Mouse (Mus musculus) c-Kit-negative CD71-positive TER-119-positive erythroid progenitor cells, embryonic 14.5 days (primary cell): ENCODE data around the gene Dock9.
"Not testable (repeated sequence)": the region's sequence is repeated elsewhere in the genome, so short reads cannot be mapped to it uniquely, and the experiment has no call there.

Experiments
- DNase-seq: peaks from one replicate; pipeline ENCODE4 v3.0.0-alpha.2; 2013; ENCODE audit warnings: low read depth, low spot score

The Dock9 gene

DNA sequence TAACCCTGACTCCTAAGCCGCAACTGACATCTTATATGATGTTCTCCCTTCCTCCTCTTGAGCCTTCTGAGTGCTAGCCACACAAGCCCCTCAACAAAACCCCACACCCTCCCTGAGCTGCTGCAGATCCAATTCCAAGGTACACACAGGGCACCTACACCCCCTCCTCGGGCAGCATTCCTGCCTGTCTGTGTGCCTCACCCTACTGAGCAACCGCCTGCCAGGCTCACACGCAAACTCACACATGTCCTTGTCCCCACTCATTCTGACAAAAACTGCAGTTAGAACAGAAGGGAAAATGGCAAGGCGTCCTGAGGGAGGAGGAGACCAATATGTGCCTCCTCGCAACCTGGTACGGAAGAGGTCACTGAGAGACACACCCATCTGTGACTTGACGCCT is 60.4 kb downstream of the Dock9 start:
- DNase-seq, result no peak

DNA sequence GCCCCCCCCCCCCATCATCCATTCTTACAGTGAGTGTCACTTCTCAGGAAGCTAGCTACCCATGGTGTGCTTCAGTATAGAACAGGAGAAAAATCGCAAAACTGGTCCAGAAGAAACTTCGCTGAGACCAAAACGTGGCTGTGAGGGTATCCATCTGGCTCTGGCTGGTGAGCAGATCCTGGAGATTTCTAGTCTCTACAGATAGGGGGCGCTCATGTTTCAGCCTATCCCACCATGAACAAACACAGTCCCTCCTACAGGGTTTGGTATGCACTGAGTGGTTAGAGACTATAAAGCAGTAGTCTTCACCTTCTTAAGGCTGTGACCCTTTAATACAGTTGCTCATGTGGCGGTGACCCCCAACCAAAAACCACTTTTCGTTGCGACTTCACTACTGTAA is 62.0 kb downstream of the Dock9 start:
- DNase-seq, result no peak

DNA sequence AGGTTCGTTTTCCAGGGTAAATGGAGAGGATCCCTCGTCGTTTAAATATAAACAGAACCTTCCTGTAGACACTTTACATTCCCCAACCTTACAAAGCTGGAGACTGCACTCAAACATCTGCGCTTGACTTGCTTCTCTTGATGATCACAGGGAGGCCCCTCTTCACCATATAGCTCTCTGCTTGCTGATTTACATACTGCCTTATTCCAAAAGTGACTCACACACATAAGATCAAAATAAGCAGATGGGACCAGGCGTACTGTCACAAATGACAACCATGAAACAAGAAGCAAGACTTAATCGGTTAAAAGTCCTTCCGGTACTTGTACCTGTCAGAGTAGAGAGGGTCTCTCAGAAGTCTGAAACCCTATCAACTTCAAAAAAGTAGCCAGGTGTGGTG is 63.4 kb downstream of the Dock9 start:
- DNase-seq, result no peak

DNA sequence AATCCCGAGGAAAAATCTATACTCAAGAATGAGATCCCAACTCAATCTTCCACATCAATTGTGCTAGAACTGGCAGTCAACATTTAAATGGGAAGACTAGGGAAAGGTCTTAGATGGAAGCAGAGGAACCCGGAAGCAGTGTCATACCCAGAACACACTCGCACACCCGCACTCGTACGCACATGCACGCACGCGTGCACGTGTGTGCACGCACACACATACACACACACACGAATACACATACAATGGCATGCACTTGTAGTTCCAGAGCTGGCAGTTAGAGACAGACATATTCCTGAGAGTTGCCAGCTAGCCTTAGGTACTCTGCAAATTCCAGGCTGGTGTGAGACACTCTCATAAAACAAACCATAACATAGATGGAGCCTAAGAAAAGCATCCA is 63.9 kb downstream of the Dock9 start:
- DNase-seq, result no peak

DNA sequence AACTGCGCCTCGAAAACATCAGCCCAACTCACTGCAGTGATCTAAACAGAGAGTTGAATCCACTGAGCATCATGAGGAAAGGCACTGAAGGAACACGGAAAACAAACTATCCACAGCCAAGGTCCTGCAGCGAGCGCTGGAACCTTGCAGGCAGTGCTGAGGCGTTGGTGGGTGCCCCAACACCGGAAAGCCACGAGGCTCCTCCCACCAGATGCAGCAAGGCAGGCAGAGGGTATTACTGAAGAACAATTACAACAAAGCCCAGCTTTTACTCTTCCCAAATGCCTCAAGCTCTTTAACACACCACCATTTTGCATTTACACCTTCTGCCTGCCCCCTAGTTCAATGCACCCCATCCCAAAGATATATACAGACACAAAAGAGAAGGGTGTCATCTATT is 65.4 kb downstream of the Dock9 start:
- no peak for DNase-seq

DNA sequence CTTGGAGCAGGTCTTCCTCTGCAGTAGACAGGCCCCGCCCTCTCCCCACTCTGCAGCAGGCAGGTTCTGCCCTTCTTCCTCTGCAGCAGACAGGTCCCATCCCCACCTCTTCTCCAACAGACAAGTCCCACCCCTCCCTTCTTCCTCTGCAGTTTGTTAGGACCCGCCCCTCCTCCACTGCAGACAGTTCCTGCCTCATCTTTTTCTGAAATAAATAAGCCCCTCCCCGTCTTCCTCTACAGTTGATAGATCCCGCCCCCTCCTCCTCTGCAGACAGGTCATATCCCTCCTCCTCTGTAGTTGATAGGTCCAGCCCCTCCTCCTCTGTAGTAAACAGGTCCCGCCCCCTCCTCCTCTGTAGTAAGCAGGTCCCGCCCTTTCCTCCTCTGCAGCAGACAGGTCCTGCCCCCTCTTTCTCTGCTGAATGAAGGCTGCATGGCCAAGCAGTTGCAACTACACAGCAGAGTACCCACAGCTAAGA is 65.9 kb downstream of the Dock9 start:
- no peak for DNase-seq

DNA sequence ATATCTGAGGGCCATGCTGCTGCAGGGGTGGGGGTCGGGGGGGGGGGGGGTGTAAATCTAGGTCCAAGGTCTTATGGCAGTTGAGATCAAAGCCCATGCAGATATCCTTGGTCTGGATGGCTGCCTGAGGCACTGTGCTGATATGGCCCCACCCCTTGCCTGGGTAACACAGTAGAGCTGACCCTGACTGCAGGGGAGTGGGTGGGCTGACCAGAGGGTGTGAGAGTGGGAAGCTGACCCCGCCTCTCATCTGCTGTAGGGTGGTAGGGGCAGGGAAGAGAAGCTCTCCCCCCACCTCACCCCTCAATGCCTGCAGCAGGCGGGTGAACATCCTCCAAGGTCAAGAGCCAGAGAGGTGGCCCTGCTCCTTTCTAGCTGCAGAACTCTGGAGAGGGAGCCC is 66.7 kb downstream of the Dock9 start:
- no peak for DNase-seq

DNA sequence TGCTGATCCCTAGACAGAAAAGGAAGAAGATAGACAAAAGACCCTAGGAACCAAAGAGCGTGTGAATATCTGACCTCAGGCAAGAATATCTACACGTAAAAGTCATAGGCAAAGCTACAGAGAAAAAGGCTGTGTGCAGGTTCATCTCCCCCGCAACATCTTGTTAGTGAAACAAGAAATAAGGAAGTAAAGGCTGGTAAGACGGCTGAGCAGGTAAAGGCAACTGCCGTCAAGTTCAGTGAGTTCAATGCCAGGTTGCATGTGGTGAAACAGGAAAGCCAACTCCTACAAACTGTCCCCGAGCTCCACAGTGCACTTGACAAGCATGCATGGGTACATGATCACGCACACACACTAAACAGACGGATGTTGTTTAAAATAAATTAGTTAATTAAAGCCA is 69.6 kb downstream of the Dock9 start:
- no peak for DNase-seq

DNA sequence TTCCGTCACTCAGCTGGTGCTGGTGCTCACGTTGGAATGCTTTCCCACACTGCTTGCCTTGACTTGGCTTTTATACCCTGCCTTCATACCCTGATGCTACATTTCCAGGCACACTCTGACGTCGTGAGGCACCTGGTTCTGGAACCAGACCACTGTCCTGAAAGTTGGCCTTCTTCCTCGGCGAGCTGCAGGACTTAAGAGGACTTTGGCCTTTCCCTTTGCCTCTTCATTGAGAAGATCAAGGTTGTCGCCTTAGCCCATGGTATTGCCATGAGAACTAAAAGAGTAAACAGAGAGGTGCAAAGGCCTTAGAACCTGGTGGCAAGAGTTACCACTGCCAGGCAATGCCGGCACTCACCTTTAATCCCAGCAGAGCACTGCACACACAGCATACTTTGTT is 73.1 kb downstream of the Dock9 start:
- no peak for DNase-seq

DNA sequence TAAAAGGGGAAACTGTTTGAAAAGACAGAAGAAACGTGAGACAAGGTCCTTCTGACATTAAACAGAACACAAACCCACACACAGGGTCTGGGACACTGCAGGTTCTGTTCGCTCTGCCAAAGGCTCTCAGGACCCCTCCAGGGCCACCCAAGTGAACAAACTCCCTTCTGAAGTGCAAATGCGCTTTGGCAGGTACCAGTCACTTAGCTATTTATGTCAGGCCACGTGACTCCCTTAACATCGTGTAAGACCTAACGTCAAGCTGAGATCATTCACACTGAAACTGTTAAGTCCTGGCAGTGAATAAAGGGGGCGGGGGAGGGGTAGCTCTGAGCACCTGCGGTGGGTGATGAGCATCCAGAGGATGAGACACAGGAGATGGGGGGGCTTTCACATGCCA is 74.9 kb downstream of the Dock9 start:
- no peak for DNase-seq

DNA sequence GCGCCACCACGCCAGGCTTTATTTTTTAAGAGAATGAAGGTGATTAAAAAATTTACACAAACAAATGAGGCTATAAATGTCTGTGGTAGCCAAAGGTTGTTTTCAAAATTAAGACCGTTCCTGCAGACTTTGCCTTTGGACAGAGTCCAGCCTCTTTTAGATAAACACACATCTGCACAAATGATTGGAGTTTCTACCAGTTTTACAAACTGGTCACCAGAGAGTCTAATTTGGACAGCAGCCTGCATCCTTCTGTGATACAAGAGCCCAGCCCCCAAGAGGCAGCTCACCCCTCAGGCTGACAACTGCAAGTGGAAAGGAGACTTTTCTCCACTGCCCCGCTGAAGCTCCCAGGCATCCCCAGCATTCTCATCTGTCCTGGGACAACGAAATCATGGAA is 76.2 kb downstream of the Dock9 start:
- no peak for DNase-seq

DNA sequence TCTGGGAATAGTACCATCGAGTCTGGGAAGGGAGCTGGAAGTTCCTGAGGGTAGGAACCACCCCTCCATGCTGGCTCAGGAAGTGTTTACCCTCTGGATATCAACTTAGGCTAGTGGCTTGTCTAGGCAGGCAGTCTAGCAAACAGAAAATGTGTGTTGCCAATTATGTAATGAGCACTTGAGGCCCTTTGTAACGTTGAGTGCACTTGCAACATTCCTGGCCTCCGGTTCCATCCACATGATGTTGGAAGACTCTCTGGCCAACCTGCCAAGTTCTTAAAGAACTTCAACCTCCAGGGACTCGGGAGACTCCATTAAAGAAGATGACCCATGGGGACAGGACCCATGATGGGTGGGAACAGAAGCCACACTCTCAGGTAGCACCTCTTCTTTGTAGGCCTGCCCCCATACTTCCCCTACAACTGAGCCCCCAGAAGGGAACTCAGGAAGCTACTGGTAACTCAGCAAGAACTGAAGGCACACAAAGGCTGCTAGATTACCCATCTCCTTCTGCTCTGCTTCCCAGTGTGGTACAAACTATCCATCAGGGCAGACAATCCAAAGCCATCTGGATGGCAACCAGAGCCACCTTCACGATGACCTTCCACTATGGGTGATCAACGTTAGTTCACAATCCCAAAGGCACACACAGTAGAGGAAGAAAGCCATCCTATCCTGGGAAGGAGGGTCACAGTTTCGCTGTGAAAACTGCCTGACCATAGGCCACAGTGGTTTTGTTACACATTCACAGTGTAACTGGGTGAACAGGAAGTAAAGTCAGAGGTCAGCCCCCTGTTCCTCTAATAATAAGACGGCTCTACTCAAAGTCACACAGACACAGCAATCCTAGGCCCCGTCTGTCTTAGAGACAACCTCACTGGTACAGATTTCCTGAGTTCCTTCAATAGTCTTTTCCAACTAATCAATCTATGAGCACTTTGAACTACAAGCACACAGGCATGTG is 77.7 kb downstream of the Dock9 start:
- no peak for DNase-seq

DNA sequence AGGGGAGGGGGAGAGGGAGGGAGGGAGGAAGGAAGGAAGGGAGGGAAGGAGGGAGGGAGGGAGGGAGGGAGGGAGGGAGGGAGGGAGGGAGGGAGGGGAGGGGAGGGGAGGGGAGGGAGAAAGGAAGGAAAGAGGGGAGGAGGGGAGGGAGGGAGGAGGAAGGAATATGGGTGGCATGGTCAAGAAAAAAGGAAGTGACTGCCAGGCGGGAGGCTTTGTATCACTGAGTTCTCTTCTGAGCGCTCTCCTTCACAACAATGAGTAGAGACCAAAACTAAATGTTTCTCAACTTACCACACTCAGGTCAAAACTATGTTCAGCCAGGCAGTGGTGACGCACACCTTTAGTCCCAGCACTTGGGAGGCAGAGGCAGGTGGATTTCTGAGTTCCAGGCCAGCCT is 82.8 kb downstream of the Dock9 start:
- not testable (repeated sequence) for DNase-seq

DNA sequence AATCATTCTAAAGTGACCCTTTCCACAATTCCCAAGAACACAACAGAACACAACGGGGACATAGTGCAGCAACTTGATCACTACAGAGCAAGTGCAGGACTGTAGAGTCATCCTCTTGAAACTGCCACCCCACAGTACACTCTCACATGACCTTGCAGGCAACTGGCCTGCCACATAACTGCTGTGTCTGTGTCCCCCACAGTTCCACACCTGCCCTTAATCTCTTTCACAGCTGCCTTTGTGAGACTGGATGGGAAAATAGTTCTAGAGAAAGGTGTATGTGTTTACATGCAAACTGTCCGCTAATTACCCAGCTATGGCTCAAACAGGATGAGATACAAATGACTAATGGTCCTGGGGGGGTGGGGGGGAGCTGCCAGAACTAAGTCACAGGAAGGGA is 83.4 kb downstream of the Dock9 start:
- DNase-seq, result no peak

DNA sequence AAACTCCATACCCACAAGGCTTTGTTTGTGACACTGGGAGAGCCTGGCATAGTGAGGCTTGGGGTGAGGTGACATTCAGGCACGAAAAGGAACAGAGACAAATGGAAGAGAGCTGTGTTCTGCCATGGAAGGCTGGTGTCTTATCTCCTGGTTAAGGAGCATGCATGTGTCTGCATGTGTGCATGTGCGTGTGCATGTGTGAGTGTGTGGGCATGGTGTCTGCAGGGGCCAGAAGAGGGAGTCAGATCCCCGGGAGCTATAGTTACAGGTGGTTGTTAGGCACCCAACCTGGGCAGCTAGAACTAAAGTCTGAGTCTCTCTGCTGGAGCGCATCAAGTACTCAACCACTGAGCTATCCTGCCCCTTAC is 83.8 kb downstream of the Dock9 start:
- DNase-seq, result no peak

DNA sequence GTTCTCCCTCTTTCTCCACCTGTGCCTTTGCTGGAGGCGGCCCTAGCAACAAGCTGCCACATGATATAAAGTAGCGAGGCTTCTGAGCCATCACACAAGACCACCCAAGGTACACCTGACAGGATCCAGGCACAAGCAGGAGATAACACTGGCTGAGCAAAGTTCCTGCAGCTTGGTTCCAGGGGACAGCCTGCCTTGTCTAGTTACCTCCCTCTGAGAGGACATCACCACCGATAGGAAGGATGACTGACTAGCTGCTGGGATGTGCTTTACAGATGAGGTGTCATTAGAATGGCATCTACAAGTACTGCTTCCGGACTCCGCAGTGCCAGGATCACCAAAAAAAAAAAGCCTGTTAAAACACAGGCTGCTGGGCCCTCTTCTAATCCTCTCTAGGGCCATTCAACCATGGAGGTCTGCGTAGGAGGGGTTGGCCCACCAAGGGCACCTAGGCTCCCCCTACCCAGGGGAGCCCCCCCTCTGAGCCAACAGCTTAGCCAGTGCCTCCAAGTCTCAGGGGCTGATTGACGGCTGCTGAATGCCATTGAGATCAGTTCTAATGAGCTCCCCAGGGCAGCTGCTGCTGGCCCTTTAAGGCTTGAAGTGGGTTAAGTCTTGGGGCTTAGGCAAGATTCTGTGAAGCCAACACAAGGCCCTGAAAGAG is 84.3 kb downstream of the Dock9 start:
- no peak for DNase-seq

DNA sequence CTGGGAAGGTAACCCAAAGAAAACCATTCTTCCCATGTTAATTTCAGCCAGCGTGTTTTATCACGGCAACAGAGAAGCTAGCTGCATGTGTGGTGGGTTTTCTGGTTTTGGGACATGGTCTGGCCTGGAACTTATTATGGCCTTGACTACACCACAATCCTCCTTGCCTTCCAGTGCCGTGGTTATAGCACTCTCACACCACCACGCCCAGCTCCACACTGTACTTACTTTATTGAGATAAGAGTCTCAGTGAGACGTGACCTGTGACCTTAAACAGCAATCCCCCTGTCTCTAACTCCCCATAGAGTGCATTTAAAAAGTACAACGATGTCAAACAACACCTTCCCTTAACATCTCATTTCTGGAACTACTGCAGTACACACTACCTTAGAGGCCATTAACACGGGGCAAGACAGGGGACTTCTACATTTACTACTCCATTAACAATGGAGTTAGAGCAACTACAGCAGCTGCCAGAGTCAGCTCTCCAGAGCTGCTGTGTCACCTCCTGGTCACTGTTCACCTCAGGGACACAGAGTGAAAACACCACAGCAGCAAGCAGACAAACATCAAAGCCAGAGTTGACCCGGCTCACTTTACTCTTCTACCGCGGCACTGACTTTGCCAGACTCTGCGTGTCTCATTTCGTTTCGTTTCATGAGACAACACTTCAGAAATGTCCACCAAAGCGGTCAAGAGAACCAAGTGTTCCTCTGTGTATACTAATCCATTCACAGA is 86.4 kb downstream of the Dock9 start:
- no peak for DNase-seq

DNA sequence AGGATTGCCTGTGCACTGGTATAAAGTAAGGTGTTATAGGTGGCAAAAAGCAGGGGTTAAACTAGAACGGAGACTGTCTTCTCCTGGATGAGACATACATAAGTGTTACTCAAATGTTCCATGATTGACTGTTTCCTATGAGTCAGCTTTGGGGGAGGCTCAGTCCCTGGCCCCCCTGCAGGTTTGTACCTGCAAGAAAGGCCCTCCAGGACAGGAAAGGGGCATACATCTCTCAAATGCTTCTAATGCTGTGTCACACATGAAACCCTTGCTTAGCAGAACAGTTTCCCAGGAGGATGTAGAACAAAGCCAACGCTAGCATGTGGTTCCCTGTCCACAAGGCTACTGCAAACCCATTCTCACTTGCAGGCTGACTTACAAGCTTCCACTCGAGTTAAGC is 87.5 kb downstream of the Dock9 start:
- no peak for DNase-seq

DNA sequence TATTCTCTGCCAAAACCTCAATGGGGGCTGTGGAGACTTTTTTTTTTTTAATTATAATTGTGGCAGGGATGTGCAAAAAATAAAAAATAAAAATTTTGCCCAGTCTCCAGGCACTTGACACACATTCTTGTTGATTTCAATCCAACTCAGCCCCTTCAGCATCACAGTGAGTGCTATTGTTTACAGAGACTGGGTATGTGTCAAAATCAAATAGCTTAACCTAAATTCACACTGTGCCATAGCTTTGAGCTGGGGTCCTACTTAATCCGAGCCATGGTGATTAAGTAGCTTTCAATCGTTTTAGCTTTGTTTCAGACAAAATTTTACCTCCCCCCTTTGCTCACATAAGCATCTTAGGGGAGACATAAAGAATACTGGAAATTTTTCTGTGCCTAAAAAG is 89.4 kb downstream of the Dock9 start:
- no peak for DNase-seq

DNA sequence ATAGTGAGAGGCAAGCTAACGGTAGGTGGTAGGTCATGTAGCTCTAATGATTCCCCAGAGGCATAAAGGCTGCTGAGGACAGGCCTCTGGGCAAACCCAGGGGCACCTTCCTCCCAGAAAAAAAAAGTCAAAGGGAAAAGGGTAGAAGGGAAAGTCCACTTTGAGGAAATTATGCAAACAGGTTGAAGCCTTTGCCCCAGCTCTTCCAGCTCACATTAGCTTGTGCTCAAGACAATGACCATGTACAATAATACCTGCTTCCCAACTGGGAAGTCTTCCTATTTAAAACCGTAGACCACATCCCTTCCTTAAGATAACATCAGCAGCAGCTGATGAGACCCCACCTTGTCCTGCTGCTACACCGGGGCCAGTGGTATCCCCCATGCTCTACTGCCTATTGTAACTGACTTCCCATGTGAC is 91.1 kb downstream of the Dock9 start:
- DNase-seq, result no peak

DNA sequence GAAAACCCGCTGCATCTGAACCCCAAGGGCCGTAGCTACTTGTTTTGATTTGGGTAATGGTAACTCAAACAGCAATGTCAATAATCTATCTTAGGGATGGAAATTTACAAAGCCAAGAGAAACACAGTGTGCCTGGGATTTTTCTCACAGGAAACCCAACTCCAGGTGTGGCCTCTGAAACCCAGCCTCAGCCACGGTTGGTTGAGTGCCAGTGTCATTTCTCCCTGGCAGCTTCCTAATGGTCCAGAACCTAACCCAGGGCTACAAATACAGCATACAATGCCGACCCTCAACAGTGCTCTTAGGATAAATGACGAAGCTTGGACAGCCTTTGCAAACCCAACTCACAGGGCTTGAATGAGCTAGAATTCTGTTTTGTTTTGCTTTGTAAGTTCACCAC is 92.0 kb downstream of the Dock9 start:
- DNase-seq, result no peak

DNA sequence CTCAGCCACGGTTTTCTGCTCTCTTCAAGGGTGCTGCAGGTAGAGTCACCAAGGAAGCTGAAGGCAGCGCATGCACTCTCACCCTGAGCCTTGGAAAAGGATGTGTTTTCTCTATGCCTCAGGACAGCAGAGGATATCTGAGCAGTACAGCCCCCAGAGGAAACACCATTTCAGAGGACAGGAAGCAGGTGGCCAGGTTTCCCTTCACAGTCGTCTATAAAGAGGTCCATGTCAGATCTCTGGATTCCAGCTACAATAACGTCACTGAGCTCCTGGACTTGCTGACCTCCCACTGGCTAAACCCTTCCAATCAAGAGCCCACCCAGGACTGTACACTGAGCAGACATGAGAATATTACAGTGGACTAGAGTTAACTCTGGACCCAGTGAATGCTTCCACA is 95.1 kb downstream of the Dock9 start:
- no peak for DNase-seq
